Mouse (Mus musculus) adrenal gland, adult 8-10 months (tissue): ENCODE measurements at regions not wholly inside any gene's neighbourhood (a gene's known extent, or its start where the extent isn't known, plus 50 kb on each side); places are given as distances from the start of the nearest gene placed in this dataset.
A peak's percentile ranks its signal among the peaks of the same experiment; 100 is the strongest.

ENCODE experiments used
- DNase-seq: peaks from one replicate; pipeline ENCODE4 v3.0.0; 2022

DNA sequence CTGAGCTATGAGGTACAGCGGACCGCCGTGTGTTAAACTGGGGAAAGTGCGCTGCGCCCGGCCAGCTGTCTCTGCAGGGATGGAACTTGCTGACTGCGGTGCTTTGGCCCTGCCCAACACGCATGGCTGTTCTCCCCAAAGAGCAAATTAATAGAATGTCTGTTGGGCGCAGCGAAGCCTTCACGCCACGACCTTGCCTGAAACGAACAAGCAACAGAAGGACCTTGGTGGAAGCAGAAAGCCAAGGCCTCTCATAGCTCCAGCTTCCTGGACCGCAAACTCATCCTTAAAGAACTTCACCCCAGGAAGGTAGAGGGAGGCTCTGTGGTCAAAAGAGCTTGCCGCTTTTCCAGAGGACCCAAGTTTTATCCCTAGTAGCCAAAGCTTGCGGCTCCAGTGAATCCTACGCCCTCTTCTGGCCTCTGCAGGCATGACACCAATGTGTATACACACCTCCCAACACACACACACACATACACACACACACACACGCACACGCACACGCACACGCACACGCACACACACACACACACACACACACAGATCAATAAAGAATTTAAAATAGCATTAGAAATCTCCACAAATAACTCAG, 110.2 kb upstream of the Ctnnb1 start:
- DNase-seq: peak; percentile 57

DNA sequence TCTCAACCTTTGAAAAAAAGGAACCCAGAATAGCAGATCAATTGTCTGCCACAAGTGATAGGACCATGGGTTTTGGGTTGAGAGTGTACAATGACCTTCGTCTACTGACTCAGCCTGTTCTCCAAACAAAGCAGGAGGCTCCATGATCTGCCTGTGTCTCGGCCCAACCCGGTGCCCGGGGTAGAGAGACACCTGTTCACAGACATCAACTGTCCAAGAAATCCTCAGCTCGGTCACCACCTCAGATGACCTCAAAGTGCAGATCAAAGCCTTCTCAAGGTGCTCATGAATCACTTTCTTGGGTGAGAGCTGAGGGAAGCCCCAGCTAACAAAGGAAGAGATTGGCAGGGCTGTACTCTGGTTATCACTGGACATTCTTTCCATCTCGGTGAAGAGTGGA, 108.1 kb upstream of the Ctnnb1 start:
- no peak for DNase-seq

DNA sequence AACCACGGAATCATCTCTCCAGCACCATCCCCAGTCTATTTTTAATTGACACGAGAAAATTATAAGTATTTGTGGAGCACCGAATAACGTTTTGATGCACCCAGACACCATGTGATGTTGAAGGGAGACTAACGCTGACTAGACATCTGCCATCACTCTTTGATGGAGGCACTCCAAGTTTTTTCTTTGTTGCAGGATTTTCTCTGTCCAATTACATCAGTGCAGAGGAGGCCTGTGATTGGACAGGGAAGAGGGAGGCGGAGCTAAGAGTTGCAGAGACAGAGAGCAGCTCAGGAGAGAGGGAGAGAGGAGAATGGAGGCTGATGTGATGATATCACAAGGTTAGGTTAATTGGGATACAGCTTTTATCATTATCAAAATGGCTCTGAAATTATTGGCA, 105.6 kb upstream of the Ctnnb1 start:
- no peak for DNase-seq

DNA sequence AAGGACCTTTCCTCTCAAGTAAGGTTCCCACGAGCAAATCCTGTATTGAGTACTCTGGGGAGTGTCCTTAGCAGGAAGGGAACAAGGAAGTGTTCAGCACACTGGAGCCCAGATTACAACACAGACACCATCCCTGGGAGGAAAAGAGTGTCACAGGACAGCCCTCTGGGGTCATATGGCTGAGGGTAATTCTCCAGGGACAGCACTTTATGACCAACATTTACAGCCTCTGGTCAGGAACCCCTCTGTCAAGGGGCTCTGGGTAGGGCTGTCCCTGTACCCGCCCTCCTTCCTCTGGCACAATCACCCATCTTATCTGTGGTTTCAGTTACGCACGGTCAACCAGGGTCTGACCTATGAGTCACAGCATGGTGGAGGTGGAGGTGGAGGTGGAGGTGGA, 102.8 kb upstream of the Ctnnb1 start:
- no peak for DNase-seq

DNA sequence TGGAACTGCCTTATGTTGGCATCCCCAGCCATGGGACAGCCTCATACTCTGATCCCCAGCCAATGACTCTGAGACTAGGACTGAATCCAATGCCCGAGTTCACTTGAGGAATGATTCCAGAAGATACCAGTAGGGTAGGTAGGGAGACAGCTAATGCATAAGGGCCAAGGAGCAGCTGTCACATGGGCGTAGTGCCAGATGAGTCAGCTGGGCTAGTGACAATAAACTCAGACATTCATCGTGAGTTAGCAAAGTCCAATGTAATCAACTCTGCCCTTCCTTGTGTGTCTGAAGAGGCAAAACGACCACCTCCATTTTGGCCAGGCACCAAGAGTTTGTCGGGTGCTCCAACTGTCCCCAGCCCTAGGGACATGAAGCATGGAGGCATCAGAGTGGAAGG, 98.5 kb upstream of the Ctnnb1 start:
- DNase-seq: peak; percentile 85

DNA sequence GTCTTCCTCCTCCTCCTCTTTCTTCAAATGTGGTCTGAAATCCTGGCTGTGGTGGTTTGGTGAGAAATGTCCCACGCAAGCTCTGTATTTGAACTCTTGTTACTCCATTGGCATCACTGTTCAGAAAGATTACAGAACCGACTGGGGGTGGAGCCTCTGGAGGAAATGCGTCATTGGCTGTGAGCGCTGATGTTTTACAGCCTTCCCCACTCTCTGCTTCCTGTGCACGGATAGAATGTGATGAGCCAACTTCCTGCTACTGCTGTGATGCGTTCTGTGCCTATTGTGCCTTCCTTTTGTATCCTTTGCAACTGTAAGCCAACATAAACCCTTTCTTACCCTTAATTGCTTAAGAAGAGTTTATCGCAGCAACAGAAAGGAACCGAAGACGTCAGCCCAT, 94.8 kb upstream of the Ctnnb1 start:
- DNase-seq: no peak

DNA sequence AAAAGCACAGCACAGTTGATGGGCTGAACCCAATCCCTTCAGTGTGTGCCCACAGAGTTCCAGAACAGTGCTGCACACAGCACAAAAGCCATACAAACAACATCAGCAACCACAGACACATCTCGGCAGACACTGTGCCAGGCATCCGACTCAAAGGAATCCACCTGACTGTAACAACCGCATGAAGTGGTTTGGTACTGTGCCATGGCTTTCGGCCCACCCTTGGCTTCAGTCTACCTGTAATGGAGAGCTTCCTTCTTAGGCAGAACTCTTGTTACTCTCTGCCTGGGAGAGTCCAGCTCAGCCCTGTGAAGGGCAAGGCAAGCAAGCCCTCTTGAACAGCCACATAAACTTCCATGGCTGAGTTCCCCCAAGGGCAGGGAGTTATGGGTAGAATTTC, 93.4 kb upstream of the Ctnnb1 start:
- DNase-seq: no peak

DNA sequence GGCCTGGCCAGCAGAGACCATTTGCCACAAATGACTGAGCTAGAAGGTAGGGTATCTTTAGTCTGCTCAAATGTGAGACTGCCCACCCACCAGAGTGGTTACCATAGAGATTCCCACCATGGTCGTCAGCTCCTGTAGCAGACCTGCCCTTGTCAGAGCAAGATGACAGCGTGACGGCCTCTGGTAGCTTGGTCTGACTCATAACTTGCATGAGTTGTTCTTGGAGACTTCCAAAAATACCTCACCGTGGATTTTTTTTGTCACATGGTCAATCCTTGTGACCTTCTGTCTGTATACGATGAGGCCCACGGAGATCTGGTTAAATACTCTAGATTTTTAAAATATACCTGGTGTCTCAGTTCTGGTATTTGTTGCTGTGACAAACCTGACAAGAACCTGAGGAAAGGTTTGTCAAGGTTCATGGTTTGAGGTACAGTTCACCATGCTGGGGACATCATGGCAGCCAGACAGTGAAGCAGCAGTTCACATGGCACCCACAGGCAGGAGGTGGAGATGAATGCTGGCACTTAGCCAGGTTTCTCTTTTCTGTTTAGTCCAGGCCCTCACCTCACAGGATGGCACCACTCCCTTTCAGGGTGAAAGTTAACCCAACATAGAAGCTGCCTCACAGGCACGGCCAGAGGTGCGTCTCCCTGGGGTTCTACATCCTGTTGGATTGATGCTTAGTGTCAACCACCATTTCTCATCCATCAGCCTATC, 91.4 kb upstream of the Ctnnb1 start:
- no peak for DNase-seq

DNA sequence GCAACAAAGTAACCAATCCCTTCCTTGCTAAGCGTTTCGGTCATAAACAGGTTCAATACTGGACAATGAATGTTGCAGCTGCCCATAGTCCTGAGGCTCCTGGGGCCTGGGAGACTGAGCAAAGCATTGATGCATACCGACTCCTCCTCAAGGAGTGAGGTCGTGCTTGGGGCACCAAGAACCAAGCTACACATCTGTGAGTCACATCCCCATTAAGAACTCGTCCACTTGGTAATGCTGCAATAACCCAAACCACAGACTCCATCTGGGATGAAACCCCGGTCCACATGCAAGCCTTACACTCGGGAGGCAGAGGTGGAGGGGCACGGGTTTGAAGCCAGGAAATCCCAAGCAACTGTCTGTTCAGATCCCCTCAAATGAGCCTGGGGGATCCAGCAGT, 85.3 kb upstream of the Ctnnb1 start:
- no peak for DNase-seq

DNA sequence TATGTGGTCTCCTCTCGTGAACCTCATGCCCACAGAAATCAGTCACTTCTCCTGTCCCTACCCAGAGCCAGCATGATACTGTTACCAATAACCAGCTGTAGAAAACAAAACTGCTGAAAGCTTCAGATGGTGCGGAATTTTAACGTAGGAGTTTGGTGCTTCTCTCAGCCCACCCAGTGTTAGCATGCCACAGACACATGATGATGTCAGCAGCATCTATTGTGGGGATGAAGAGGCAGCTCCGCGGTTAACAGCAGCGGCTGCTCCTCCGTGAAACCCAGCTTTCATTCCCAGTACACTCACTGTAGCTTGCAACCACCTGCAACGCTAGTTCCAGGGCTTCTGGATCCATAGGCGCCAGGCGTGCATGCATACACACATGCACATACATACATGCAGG, 83.5 kb upstream of the Ctnnb1 start:
- DNase-seq: no peak

DNA sequence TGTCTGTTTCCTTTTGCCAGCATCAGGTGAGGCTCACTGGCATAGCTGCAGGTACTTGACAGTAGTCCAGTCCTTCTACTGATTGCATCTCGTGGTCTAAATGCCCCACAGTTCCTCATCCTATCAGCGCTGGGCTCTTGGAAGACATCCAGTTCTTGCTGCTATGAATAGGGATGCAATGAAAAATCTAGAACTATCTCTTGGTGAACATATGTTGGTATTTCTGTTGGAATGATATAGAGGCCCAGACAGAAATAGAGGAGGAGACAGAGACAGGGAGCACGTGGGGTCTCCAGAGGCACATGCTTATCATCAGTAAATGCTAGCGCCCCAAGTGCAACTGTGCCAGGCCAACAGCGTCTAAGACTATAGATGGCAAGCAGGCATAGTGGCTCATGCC, 81.4 kb upstream of the Ctnnb1 start:
- DNase-seq: no peak

DNA sequence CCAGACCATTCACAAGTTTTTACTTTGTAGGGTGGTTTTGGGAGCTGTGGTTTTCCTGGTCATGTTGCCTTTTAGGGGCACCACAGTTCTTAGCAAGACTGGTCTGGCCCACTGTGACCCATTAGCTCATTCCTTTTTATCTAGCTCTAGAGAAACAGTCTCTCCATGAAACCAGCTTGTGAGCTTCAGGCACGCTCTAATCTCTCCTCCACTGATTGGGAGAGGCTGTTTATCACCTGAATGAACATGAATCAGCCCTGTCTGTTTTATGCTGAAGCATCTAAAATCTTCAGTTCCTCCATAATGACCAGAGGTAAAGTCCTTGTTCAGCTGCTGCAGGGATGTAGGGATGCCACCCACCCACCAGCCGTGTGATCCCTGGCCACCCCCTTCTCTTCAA, 80.1 kb upstream of the Ctnnb1 start:
- DNase-seq: no peak

DNA sequence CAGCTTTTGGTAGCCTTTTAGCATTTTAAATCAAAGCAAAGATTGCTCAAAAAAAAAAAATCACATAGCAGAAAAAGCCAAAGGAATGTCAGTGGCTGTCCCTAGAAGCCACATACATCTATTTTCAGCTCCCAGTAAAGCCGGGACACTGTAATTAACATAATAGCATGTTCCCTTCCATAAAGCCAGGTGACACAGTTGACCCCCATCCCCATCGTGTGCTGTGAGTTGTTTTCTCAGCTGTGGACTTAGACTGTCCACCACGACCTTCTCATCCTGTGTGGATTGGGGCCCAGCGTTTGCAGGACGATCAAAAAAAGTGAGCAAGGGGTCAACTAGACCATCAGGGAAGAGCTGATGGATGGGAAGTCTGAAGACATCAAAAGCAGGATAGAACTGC, 78.9 kb upstream of the Ctnnb1 start:
- DNase-seq: no peak

DNA sequence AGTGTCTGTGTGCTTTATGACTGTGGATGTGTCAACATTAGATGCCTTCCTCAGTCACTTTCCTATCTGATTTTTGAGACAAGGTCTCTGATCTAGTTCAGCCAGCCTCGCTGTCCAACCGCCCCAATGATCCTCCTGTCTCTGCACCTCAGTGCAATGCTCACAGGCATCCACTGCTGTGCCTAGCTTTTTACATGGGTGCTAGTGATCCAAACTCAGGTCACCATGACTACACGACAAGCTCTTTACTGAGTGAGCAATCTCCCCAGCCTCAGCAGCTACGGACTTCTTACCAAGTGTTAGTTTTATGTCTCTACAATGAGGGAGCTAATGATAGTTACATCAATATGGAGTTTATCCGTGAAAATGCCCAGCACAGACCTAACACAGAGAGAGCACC, 77.1 kb upstream of the Ctnnb1 start:
- no peak for DNase-seq

DNA sequence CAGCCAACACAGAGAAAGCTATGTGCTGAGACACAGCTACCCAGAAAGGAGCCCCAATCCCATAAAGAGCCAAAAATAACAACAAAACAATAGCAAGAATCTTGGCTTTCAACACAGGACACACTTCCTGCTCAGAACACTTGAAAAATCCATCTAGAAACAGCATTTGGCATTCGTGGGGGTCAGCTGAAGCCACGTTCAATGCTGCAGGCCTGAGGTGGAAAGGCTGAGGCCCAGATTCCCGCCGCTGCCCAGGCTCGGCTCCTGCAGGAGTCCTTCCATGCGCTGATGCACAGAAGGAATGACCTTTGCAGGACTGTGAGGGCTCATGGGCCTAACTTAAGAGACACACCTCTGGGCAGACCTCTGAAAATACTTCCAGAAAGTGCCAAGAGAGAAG, 76.4 kb upstream of the Ctnnb1 start:
- DNase-seq: no peak

DNA sequence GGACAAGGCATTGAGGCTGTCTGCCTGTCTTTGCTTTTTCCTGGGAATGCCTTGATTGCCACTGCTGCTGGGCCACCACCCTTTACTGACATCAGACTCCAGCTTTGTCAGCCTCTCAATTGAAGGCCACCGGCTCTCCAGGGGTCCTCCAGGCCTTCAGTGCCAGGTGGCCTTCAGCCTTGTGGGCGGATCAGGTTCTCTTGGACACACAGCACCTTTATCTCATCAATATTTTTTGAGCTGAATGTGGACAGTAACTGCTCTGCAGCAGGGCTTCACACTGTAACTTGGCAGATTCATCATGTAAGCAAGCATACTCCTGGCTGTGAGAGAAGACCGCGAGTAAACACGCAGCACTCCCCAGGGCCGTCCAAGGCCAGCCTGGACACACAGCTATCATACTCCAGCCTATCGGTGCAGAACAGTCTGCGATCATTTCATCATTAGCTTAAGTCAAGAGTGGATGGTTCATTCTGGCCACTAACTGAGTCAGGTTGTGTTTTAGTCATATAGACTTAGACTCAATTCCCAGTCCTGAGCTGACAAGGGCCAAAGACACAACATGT, 75.9 kb upstream of the Ctnnb1 start:
- no peak for DNase-seq

DNA sequence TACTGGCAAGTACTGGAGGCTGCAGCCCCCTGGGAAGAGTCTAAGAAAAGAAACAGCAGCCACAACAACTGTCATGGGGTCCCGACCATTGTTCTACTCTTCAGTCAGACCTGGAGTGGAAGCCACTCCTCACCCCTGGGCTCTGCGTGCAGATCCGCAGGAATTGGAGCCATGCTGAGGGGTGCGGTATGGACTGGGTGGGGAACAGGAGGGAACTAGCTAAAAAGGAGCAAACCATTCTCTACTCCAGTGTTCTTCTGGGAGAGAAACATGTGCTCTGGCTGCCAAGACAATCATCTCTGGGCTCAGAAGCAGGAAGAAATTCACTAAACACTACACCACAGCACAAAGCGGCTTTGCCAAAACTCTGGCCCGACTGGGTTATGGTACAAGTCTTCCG, 74.7 kb upstream of the Ctnnb1 start:
- no peak for DNase-seq

DNA sequence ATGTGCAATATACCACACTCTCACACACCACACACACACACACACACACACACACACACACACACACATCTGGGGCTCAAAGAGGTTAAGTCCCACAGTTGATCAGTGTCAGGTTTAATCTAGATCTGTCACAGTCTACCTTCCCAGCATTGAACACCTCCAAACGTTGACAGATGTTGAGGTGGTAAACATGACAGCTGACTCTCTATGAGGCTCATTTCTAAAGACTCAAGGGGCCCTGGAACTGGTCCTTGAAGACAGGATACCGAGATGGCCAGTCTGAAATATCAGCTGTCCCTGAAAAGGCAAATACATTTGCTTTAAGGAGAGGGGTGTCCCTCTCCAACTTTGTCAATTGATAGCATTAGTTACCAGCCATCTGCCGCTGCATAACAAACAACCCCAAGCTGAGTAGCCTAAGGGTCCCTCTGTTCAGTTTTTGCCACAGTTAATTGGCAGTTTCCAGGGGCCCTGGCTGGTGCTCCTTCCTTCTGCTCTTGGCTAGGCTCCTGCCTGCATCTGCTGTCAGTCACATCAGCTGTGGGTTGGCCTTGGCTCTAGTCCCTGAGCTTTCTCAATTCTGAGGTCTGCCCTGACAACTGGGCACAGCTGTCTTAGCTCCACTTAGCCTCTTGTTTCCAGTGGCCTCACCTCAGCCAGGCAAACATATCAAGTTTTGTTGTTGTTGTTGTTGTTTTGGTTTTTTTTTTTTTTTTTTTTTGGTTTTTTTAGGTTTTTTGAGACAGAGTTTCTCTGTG, 73.5 kb upstream of the Ctnnb1 start:
- peak; percentile 63 for DNase-seq

DNA sequence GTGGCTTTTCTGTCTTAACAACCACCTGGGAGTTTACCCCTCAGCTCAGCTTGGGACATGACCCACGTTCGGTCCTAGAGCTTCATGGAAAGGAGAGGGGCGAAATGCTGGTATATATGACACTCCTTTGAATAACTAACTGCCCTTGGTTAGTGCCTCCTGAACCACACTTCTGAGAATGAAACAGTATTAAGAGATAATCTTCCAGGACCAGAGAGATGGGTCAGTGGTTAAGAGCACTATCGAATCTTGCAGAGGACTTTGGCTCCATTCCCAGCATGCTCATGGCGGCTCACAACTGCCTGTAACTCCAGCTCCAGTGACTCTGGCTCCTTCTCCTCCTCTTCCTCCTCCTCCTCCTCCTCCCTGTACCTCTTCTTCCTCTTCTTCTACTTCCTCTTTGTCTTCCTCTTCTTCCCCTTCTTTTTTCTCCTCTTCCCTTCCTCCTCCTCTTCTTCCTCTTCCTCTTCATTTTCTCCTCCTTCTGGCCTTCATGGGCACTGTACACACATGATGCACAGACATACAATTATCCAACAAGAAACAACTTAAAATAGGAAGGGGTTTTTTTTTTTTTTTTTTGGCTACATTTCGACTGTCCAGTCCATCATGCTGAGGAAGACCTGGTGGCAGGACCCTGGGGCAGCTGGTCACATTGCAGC, 71.0 kb upstream of the Ctnnb1 start:
- no peak for DNase-seq

DNA sequence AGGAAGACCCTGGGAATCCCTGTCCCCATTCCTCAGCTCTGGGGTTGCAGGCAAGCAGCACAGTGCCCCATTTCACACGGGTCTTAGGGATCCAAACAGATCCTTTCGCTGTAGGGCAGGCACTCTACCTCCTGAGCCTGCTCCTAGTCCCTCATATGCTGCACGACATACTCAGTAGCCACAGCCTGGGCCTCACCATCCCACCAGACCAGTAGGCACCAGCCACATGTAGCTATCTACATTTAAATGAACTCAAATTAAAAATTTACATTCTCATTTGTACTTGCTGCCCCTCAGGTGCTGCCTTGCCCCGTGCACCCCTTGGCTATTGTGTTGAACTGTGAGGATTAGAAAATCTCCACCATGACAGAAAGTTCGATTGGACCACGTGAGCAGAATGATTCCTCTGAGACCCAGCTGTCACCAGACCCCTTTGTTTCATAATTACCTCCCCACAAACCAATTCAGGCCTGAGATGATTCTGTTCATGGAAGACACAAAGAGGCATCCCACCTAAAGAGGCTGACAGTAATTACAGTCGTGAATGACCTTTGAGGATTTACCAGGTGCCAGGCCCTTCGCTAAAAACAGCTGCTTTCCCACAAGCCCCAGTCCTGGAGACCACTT, 67.9 kb upstream of the Ctnnb1 start:
- DNase-seq: no peak

DNA sequence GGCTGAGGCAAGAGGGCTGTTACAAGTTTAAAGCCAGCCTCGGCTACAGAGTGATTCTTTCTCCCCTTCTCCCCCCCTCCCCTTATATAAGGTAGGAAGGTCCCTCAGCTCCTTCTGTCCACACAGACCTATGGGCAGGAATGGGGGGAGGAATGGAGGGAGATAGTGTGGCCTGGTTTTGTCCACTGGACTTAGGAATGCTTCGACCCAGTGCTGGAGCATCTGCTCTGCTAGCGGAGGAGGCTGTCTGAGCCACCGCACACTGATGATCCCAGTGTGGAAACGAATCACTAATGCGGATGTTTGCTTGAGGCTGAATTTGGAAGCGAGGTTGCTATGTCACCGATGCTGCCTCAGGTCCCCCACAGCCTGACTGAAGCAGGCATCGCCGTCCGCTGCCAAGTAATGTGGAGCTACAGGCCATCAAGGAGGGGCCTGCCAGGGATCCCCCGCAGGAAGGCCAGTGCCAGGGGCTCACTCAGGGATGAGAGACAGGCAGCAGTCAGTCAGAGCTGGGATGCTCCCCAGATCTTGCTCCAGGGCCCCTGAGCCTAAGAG, 67.1 kb upstream of the Ctnnb1 start:
- no peak for DNase-seq

DNA sequence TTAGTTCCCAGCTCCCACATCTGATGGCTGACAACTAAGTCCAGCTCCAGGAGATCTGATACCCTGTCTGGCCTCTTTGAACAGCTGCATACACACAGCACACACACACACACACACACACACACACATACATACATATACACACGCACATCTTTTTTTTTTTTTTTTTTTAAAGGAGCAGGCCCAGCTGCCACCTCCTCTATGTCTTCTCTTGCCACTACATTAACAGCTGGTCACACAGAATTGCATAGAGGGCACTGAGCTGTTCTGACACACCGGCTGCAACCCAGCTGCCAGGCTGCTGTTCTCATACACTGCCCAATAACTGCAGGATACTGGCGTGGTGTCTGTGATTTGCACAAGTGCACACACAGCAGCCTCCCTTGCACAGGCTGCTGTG, 64.6 kb upstream of the Ctnnb1 start:
- no peak for DNase-seq
